Mouse (Mus musculus) neural tube, embryonic 11.5 days (tissue): Measurements from ENCODE around the gene Golim4. TPM values are rescaled to one million over a fixed set of nuclear protein-coding genes. Genes with fewer than 3 reads are reported as not detected.
A peak's percentile ranks its signal among the peaks of the same experiment; 100 is the strongest.
"Not testable (repeated sequence)": the region's sequence is repeated elsewhere in the genome, so short reads cannot be mapped to it uniquely, and the experiment has no call there.

ENCODE experiments used
- ATAC-seq: fragments of 200-750 bp; cut with Nextera tagmentation; 2 replicates; pipeline ENCODE4 v1.8.0; 2017; ENCODE audit warnings: moderate number of reproducible peaks, mild to moderate bottlenecking, moderate TSS enrichment, moderate library complexity; ENCODE audit not compliant: insufficient read depth, low FRiP score, low TSS enrichment
- DNase-seq: peaks from one replicate; pipeline ENCODE4 v3.0.0-alpha.2; 2015; ENCODE audit warnings: low spot score
- H3K27ac ChIP-seq: fragments of 300-500 bp; sonication (generic); 2 replicates; pipeline ENCODE4 v1.5.1; 2014; ENCODE audit warnings: low read depth, mild to moderate bottlenecking, low read length
- H3K27me3 ChIP-seq: fragments of 300-500 bp; sonication (generic); 2 replicates; pipeline ENCODE4 v1.6.1; 2014; ENCODE audit warnings: mild to moderate bottlenecking, low read length, mixed read lengths; ENCODE audit not compliant: control insufficient read depth, insufficient read depth
- H3K36me3 ChIP-seq: fragments of 300-500 bp; sonication (generic); 2 replicates; pipeline ENCODE4 v1.6.1; 2014; ENCODE audit warnings: mild to moderate bottlenecking, low read length, moderate library complexity, mixed read lengths; ENCODE audit not compliant: control insufficient read depth, insufficient read depth
- H3K4me1 ChIP-seq: fragments of 300-500 bp; sonication (generic); 2 replicates; pipeline ENCODE4 v1.6.1; 2014; ENCODE audit warnings: low read length, mixed read lengths; ENCODE audit not compliant: control insufficient read depth, insufficient read depth
- H3K4me2 ChIP-seq: fragments of 300-500 bp; sonication (generic); 2 replicates; pipeline ENCODE4 v1.6.1; 2014; ENCODE audit warnings: low read depth, mild to moderate bottlenecking, moderate library complexity
- H3K4me3 ChIP-seq: fragments of 300-500 bp; sonication (generic); 2 replicates; pipeline ENCODE4 v1.5.1; 2014; ENCODE audit warnings: low read depth, low read length
- H3K9ac ChIP-seq: fragments of 300-500 bp; sonication (generic); 2 replicates; pipeline ENCODE4 v1.6.1; 2014; ENCODE audit warnings: mild to moderate bottlenecking, low read length
- H3K9me3 ChIP-seq: fragments of 300-500 bp; sonication (generic); 2 replicates; pipeline ENCODE4 v1.6.1; 2016; ENCODE audit warnings: low read length; ENCODE audit not compliant: control insufficient read depth
- WGBS: fragments of 180-500 bp; shearing (Covaris S2); extraction: QIAGEN DNeasy Blood & Tissue Kit; methylation state at CpG from one replicate; pipeline ENCODE4 v1.1.7; 2014; 5-methylcytosine and 5-hydroxymethylcytosine counted together
- polyA plus RNA-seq: library from polyadenylated mRNA; unstranded; fragments of >200 nt; fragmentation: Nextera tagmentation; extraction: Ambion mirVana; gene quantifications from 2 replicates; pipeline ENCODE4 v1.2.1, GENCODE M21; 2014

Gene Golim4
- polyA plus RNA-seq, result 38.9 and 41.9 TPM in 2 replicates

- H3K9me3 ChIP-seq, result no peaks in the 10 kb centered on the region
- H3K4me2 ChIP-seq, result peak within 1 kb of the TSS; percentile 56
- peak within 1 kb of the TSS; percentile 69 for H3K27ac ChIP-seq
- H3K4me3 ChIP-seq, result peak within 1 kb of the TSS; percentile 64
- peak within 1 kb of the TSS; percentile 83 for H3K9ac ChIP-seq
- H3K4me1 ChIP-seq, result peaks cover 7% of the 10 kb centered on the region; the same call in 1 of the 2 replicates
- WGBS, result under 1% methylated on average over 45 of the region's 53 CpGs
- H3K36me3 ChIP-seq, result no peaks in the 10 kb centered on the region
- DNase-seq (peak; percentile 94), ATAC-seq (peak; percentile 99)
- no peaks in the 10 kb centered on the region for H3K27me3 ChIP-seq
Observed at GRCm38 (mm10) chr3:75956551-75957302, at the start of gene Golim4. Gene Golim4 (minus strand): TSS chr3:75956949.

- no peaks in the 10 kb centered on the region for H3K9me3 ChIP-seq
- no peak overlapping the region for H3K4me3 ChIP-seq
- no peaks in the 10 kb centered on the region for H3K36me3 ChIP-seq
- no peak for DNase-seq
- no peaks in the 10 kb centered on the region for H3K4me1 ChIP-seq
- H3K4me2 ChIP-seq, result no peak overlapping the region
- no peak overlapping the region for H3K27ac ChIP-seq
- no peak overlapping the region for H3K9ac ChIP-seq
- H3K27me3 ChIP-seq, result no peaks in the 10 kb centered on the region
- ATAC-seq, result no peak
- 80% methylated on average over 5 of the region's 5 CpGs for WGBS
Observed at GRCm38 (mm10) chr3:76005621-76006020, 48.9 kb upstream of the Golim4 start.

GRCm38 (mm10) chr3:76001156-76001555 lies 44.4 kb upstream of the Golim4 start:
- no peaks in the 10 kb centered on the region for H3K27me3 ChIP-seq
- H3K9ac ChIP-seq, result no peak overlapping the region
- H3K4me1 ChIP-seq, result no peaks in the 10 kb centered on the region
- no peaks in the 10 kb centered on the region for H3K36me3 ChIP-seq
- H3K4me3 ChIP-seq, result no peak overlapping the region
- 0 out of 2 replicates have a peak, but pooled peaks have one; percentile 48 for ATAC-seq
- H3K9me3 ChIP-seq, result no peaks in the 10 kb centered on the region
- WGBS, result 48% methylated on average over 4 of the region's 4 CpGs
- peak; percentile 13 for DNase-seq
- H3K27ac ChIP-seq, result no peak overlapping the region
- no peak overlapping the region for H3K4me2 ChIP-seq

- no peak overlapping the region for H3K4me3 ChIP-seq
- H3K36me3 ChIP-seq, result no peaks in the 10 kb centered on the region
- H3K9me3 ChIP-seq, result no peaks in the 10 kb centered on the region
- H3K27me3 ChIP-seq, result no peaks in the 10 kb centered on the region
- H3K4me1 ChIP-seq, result no peaks in the 10 kb centered on the region
- DNase-seq (no peak), ATAC-seq (no peak)
- no peak overlapping the region for H3K4me2 ChIP-seq
- WGBS, result 64% methylated on average over 2 of the region's 2 CpGs
- no peak overlapping the region for H3K9ac ChIP-seq
- no peak overlapping the region for H3K27ac ChIP-seq
Observed at GRCm38 (mm10) chr3:76000481-76000880, 43.7 kb upstream of the Golim4 start.

- H3K27ac ChIP-seq, DNase-seq, H3K4me3 ChIP-seq: not testable (repeated sequence)
Observed at GRCm38 (mm10) chr3:75981031-75981750, 24.4 kb upstream of the Golim4 start.

GRCm38 (mm10) chr3:75962784-75963772 lies 6.3 kb upstream of the Golim4 start:
- not testable (repeated sequence) for ATAC-seq, H3K4me2 ChIP-seq, H3K9ac ChIP-seq, DNase-seq, H3K27me3 ChIP-seq, H3K36me3 ChIP-seq, H3K4me1 ChIP-seq, H3K9me3 ChIP-seq, H3K4me3 ChIP-seq, H3K27ac ChIP-seq
- 88% methylated on average over 2 of the region's 2 CpGs for WGBS

More at GRCm38 (mm10) chr3:75981031-75981750, 24.4 kb upstream of the Golim4 start:
- not testable (repeated sequence) for H3K27me3 ChIP-seq, ATAC-seq, H3K9me3 ChIP-seq, H3K36me3 ChIP-seq, H3K4me1 ChIP-seq, H3K4me2 ChIP-seq, H3K9ac ChIP-seq
- WGBS, result 85% methylated on average over 2 of the region's 2 CpGs

GRCm38 (mm10) chr3:75955661-75956491 lies 873 bp downstream of the Golim4 start:
- Histone ChIP-seq H3K27ac (peak overlapping the region; percentile 69), H3K36me3 (no peaks in the 10 kb centered on the region), H3K4me2 (peak overlapping the region; percentile 56), H3K9me3 (no peaks in the 10 kb centered on the region), H3K27me3 (no peaks in the 10 kb centered on the region), H3K9ac (peak overlapping the region; percentile 83), H3K4me1 (peaks cover 7% of the 10 kb centered on the region; the same call in 1 of the 2 replicates), H3K4me3 (peak overlapping the region; percentile 64)
- peak; percentile 69 for DNase-seq
- 3% methylated on average over 46 of the region's 47 CpGs for WGBS
- peak; percentile 46 for ATAC-seq
